ENCODE assay signal across 30 mouse cellular contexts in the genomic region with DNA sequence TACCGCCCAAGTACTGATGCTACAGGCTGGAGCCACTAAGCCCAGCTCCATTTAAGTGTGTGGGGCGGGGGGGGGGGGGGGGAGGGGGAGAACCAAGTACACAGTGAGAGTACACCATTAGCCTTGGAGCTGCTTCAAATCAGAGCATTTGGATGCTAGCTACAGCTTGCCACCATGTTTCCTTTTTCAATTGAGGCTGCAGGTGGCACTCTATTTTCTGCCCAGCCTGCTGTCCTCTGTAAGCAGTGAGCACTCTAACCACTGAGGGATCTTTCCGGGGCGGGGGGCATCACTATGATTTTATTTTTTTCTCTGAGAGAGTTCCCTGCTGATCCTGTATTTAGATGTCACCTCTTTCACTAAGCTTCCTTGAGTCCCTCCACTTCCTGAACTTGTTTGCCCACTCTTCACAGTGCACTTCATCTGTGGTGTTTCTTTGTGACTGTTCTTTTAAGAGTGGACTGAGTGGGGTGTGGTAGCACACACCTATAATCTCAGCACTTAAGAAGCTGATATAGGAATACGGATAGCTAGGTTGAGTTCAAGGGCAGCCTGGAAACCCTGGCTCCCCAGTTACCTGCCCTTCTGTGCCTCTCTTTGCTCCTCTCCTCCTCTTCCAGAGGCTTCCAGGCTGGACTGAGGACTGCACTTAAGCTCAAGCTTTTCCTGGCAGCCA. TPM values are rescaled to one million over a fixed set of nuclear protein-coding genes. Genes with fewer than 3 reads are reported as not detected.
DNase-seq lines count a peak whose midpoint lies in the region; ATAC-seq and TF ChIP-seq lines count a peak whose summit lies in the region.
"Had no signal": no experiment of that assay in that cellular context is flagged by ENCODE, and none has a peak within 500 bp of the region (broad histone marks: within the 10 kb centered on the region; RNA-seq: fewer than 3 reads in every experiment).

No protein-coding gene starts in this region.

- no peak for TF ChIP-seq CTCF in forebrain, postnatal 0 days (IDR thresholded peaks at IDR 0.05; ENCODE audit: low read depth)
- TF ChIP-seq CTCF in left cerebral cortex, adult 2 months (IDR thresholded peaks at IDR 0.05) = no peak
- no peak for TF ChIP-seq CTCF in lung, postnatal 0 days (IDR thresholded peaks at IDR 0.05)
- TF ChIP-seq CTCF in stomach, postnatal 0 days (IDR thresholded peaks at IDR 0.05; ENCODE audit: low read depth) = no peak

- no peaks in the 10 kb centered on the region for H3K4me1 ChIP-seq in forebrain, postnatal 0 days (ENCODE audit: insufficient read depth)
- no peaks in the 10 kb centered on the region for H3K4me1 ChIP-seq in forebrain, embryonic 11.5 days (replicated peaks; ENCODE audit: control insufficient read depth, insufficient read depth, low read length)
- H3K4me1 ChIP-seq in lung, postnatal 0 days (ENCODE audit: insufficient read depth, low read depth, low read length) = no peaks in the 10 kb centered on the region
- H3K4me1 ChIP-seq in stomach, postnatal 0 days (replicated peaks; ENCODE audit: control insufficient read depth, insufficient read depth) = no peaks in the 10 kb centered on the region
- H3K4me1 ChIP-seq: embryonic facial prominence, embryonic 13.5 days; hindbrain, embryonic 12.5 days had no signal

- no peak for DNase-seq in forebrain, postnatal 0 days
- no peak for DNase-seq in forebrain, embryonic 11.5 days (ENCODE audit: low spot score)
- no peak for DNase-seq in left cerebral cortex, adult 2 months (ENCODE audit: extremely low spot score in 1 of 2, low spot score in 2 of 2)
- no peak for DNase-seq in left cerebral cortex, postnatal 10 days (ENCODE audit: extremely low spot score in 1 of 2, low spot score in 2 of 2)
- DNase-seq in lung, postnatal 0 days (ENCODE audit: low spot score) = peak; percentile 60
- no peak for DNase-seq in lung, postnatal 36 days
- DNase-seq in stomach, postnatal 0 days (ENCODE audit: low spot score) = no peak
- DNase-seq in adrenal gland, adult 8-10 months = no peak
- DNase-seq: adrenal gland, postnatal 10 days; adrenal gland, postnatal 36 days; cerebellum, adult 11 months; cerebellum, adult 2 months; cerebellum, adult 9-11 months; cerebellum, postnatal 25 days; embryo, embryonic 11 days; gastrocnemius, postnatal 10 days; gastrocnemius, postnatal 36 days; heart, adult 2 months had no signal

- H3K4me3 ChIP-seq in forebrain, postnatal 0 days (ENCODE audit: low read depth, low read length) = no peak overlapping the region
- H3K4me3 ChIP-seq in forebrain, embryonic 11.5 days (ENCODE audit: low read depth, low read length) = no peak overlapping the region
- no peak overlapping the region for H3K4me3 ChIP-seq in left cerebral cortex, adult 2 months
- no peak overlapping the region for H3K4me3 ChIP-seq in lung, postnatal 0 days (ENCODE audit: low read depth, low read length)
- H3K4me3 ChIP-seq in stomach, postnatal 0 days (ENCODE audit: low read depth, low read length) = no peak overlapping the region
- H3K4me3 ChIP-seq: embryonic facial prominence, embryonic 10.5 days; embryonic facial prominence, embryonic 13.5 days; erythroblast, embryonic 14.5 days; forebrain, embryonic 13.5 days; heart, adult 2 months; heart, embryonic 10.5 days; hindbrain, embryonic 12.5 days; hindbrain, embryonic 15.5 days had no signal

- ATAC-seq in forebrain, postnatal 0 days = peak; percentile 12; the same call in 1 of the 2 replicates
- no peak for ATAC-seq in forebrain, embryonic 11.5 days (replicated peaks; ENCODE audit: low FRiP score)
- ATAC-seq in lung, postnatal 0 days = peak; percentile 78
- peak; percentile 69; the same call in 1 of the 2 replicates for ATAC-seq in stomach, postnatal 0 days (ENCODE audit: low FRiP score, low TSS enrichment)
- ATAC-seq: activated CD4-positive, CD25-positive, alpha-beta regulatory T cell, adult 4 months; forebrain, embryonic 13.5 days; forebrain, embryonic 16.5 days had no signal

- no peaks in the 10 kb centered on the region for H3K27me3 ChIP-seq in forebrain, postnatal 0 days (ENCODE audit: insufficient read depth, low read length)
- H3K27me3 ChIP-seq in forebrain, embryonic 11.5 days (ENCODE audit: control insufficient read depth, insufficient read depth, low read length) = no peaks in the 10 kb centered on the region
- no peaks in the 10 kb centered on the region for H3K27me3 ChIP-seq in lung, postnatal 0 days (replicated peaks; ENCODE audit: insufficient read depth, low read length)
- H3K27me3 ChIP-seq in stomach, postnatal 0 days (ENCODE audit: control insufficient read depth, insufficient read depth, low read length) = no peaks in the 10 kb centered on the region
- H3K27me3 ChIP-seq: embryonic facial prominence, embryonic 13.5 days; forebrain, embryonic 13.5 days; hindbrain, embryonic 15.5 days had no signal

- 61% methylated on average over 5 of the region's 5 CpGs for WGBS in forebrain, postnatal 0 days
- 89% methylated on average over 4 of the region's 5 CpGs for WGBS in forebrain, embryonic 11.5 days
- WGBS in lung, postnatal 0 days = 40% methylated on average over 5 of the region's 5 CpGs
- 39% methylated on average over 5 of the region's 5 CpGs for WGBS in stomach, postnatal 0 days

- no peak overlapping the region for H3K27ac ChIP-seq in forebrain, postnatal 0 days (ENCODE audit: low read depth, low read length)
- no peak overlapping the region for H3K27ac ChIP-seq in forebrain, embryonic 11.5 days (ENCODE audit: low read depth, low read length)
- H3K27ac ChIP-seq in left cerebral cortex, adult 2 months = peak overlapping the region; percentile 63; the same call in 1 of the 2 replicates
- H3K27ac ChIP-seq in lung, postnatal 0 days (ENCODE audit: low read length) = no peak overlapping the region
- H3K27ac ChIP-seq in stomach, postnatal 0 days (replicated peaks) = no peak overlapping the region
- H3K27ac ChIP-seq: embryonic facial prominence, embryonic 10.5 days; embryonic facial prominence, embryonic 13.5 days; forebrain, embryonic 13.5 days; heart, adult 2 months; heart, embryonic 10.5 days; hindbrain, embryonic 12.5 days; hindbrain, embryonic 15.5 days had no signal

- H3K4me2 ChIP-seq in forebrain, postnatal 0 days (ENCODE audit: low read depth) = no peak overlapping the region
- H3K4me2 ChIP-seq in forebrain, embryonic 11.5 days (ENCODE audit: low read depth, low read length, severe bottlenecking) = no peak overlapping the region
- no peak overlapping the region for H3K4me2 ChIP-seq in lung, postnatal 0 days (replicated peaks; ENCODE audit: low read depth, low read length)
- H3K4me2 ChIP-seq in stomach, postnatal 0 days (replicated peaks; ENCODE audit: low read depth) = no peak overlapping the region
- H3K4me2 ChIP-seq: embryonic facial prominence, embryonic 13.5 days; forebrain, embryonic 13.5 days; hindbrain, embryonic 12.5 days; hindbrain, embryonic 15.5 days had no signal

- no peaks in the 10 kb centered on the region for H3K36me3 ChIP-seq in forebrain, postnatal 0 days (ENCODE audit: insufficient read depth)
- H3K36me3 ChIP-seq in forebrain, embryonic 11.5 days (ENCODE audit: control insufficient read depth, insufficient read depth, low read length) = no peaks in the 10 kb centered on the region
- H3K36me3 ChIP-seq in lung, postnatal 0 days (ENCODE audit: insufficient read depth, low read length) = no peaks in the 10 kb centered on the region
- no peaks in the 10 kb centered on the region for H3K36me3 ChIP-seq in stomach, postnatal 0 days (ENCODE audit: control insufficient read depth, insufficient read depth, low read length)
- H3K36me3 ChIP-seq: embryonic facial prominence, embryonic 10.5 days; embryonic facial prominence, embryonic 13.5 days; hindbrain, embryonic 12.5 days; hindbrain, embryonic 15.5 days had no signal

- H3K9me3 ChIP-seq in forebrain, postnatal 0 days (ENCODE audit: low read length) = no peaks in the 10 kb centered on the region
- H3K9me3 ChIP-seq in forebrain, embryonic 11.5 days (ENCODE audit: control insufficient read depth, low read length) = no peaks in the 10 kb centered on the region
- H3K9me3 ChIP-seq in lung, postnatal 0 days (ENCODE audit: low read length) = no peaks in the 10 kb centered on the region
- H3K9me3 ChIP-seq in stomach, postnatal 0 days (ENCODE audit: control insufficient read depth, low read length) = no peaks in the 10 kb centered on the region
- H3K9me3 ChIP-seq: embryonic facial prominence, embryonic 10.5 days; embryonic facial prominence, embryonic 13.5 days; forebrain, embryonic 13.5 days; heart, embryonic 10.5 days; hindbrain, embryonic 12.5 days; hindbrain, embryonic 15.5 days had no signal

- intact Hi-C loops in left cerebral cortex, adult 2 months (cut with DNase I) = no loop called here
- intact Hi-C loops in left cerebral cortex, postnatal 10 days (cut with DNase I) = no loop called here

- no peak overlapping the region for H3K9ac ChIP-seq in forebrain, postnatal 0 days
- no peak overlapping the region for H3K9ac ChIP-seq in forebrain, embryonic 11.5 days (ENCODE audit: low read length)
- no peak overlapping the region for H3K9ac ChIP-seq in lung, postnatal 0 days (replicated peaks; ENCODE audit: low read depth)
- no peak overlapping the region for H3K9ac ChIP-seq in stomach, postnatal 0 days (ENCODE audit: low read length)
- H3K9ac ChIP-seq: embryonic facial prominence, embryonic 13.5 days; forebrain, embryonic 13.5 days; hindbrain, embryonic 12.5 days; hindbrain, embryonic 15.5 days had no signal

- no peak for TF ChIP-seq EP300 in lung, postnatal 0 days (IDR thresholded peaks at IDR 0.05)
- no peak for TF ChIP-seq EP300 in stomach, postnatal 0 days (optimal IDR thresholded peaks at IDR 0.05)

RNA-seq across cellular contexts. Expression of a gene that starts 7.9 kb away (rescaled TPM):
- total RNA-seq in forebrain, postnatal 0 days (2014; rRNA removed) = 201 and 252 TPM in 2 replicates
- 185 and 189 TPM in 2 replicates for polyA plus RNA-seq in forebrain, postnatal 0 days (2015; fragmentation: Nextera tagmentation; extraction: Ambion mirVana)
- 11.3 and 15.6 TPM in 2 replicates for polyA plus RNA-seq in forebrain, embryonic 11.5 days (2014; fragmentation: Nextera tagmentation; extraction: Ambion mirVana)
- total RNA-seq in left cerebral cortex, adult 2 months (2021) = 100 to 1,000 TPM; 259 to 287 TPM
- total RNA-seq in left cerebral cortex, postnatal 10 days (2021) = 100 to 1,000 TPM; 220 to 233 TPM
- polyA plus RNA-seq in lung, postnatal 0 days (2015; fragmentation: Nextera tagmentation; extraction: Ambion mirVana) = 6.2 and 8.2 TPM in 2 replicates
- 19.4 and 20.7 TPM in 2 replicates for polyA plus RNA-seq in stomach, postnatal 0 days (2015; fragmentation: Nextera tagmentation; extraction: Ambion mirVana)
- total RNA-seq in adrenal gland, adult 8-10 months (2022) = 1 to 10 TPM; 1.6 to 3.5 (median 2.8) TPM
- total RNA-seq: common myeloid progenitor, adult 5-6 weeks; granulocyte monocyte progenitor cell, adult 5-6 weeks; hematopoietic stem cell, adult 5-6 weeks had no signal

RNA-seq across cellular contexts. Expression of a gene that starts 26.8 kb away (rescaled TPM):
- 49.5 and 59.4 TPM in 2 replicates for total RNA-seq in forebrain, postnatal 0 days (2014; rRNA removed)
- polyA plus RNA-seq in forebrain, postnatal 0 days (2015; fragmentation: Nextera tagmentation; extraction: Ambion mirVana) = 54.3 and 60.3 TPM in 2 replicates
- 48.0 and 56.0 TPM in 2 replicates for polyA plus RNA-seq in forebrain, embryonic 11.5 days (2014; fragmentation: Nextera tagmentation; extraction: Ambion mirVana)
- total RNA-seq in left cerebral cortex, adult 2 months (2021) = 10 to 100 TPM; 36.5 to 41.2 TPM
- total RNA-seq in left cerebral cortex, postnatal 10 days (2021) = 10 to 100 TPM; 40.9 to 43.6 TPM
- polyA plus RNA-seq in lung, postnatal 0 days (2015; fragmentation: Nextera tagmentation; extraction: Ambion mirVana) = 18.1 and 21.3 TPM in 2 replicates
- polyA plus RNA-seq in stomach, postnatal 0 days (2015; fragmentation: Nextera tagmentation; extraction: Ambion mirVana) = 16.4 and 18.4 TPM in 2 replicates
- 10 to 100 TPM; 41.4 to 48.0 (median 45.2) TPM for total RNA-seq in adrenal gland, adult 8-10 months (2022)

RNA-seq across cellular contexts. Expression of a gene that starts 26.9 kb away (rescaled TPM):
- 156 and 190 TPM in 2 replicates for total RNA-seq in forebrain, postnatal 0 days (2014; rRNA removed)
- 248 and 283 TPM in 2 replicates for polyA plus RNA-seq in forebrain, postnatal 0 days (2015; fragmentation: Nextera tagmentation; extraction: Ambion mirVana)
- 190 and 204 TPM in 2 replicates for polyA plus RNA-seq in forebrain, embryonic 11.5 days (2014; fragmentation: Nextera tagmentation; extraction: Ambion mirVana)
- total RNA-seq in left cerebral cortex, adult 2 months (2021) = 100 to 1,000 TPM; 217 to 242 TPM
- 100 to 1,000 TPM; 216 to 217 TPM for total RNA-seq in left cerebral cortex, postnatal 10 days (2021)
- polyA plus RNA-seq in lung, postnatal 0 days (2015; fragmentation: Nextera tagmentation; extraction: Ambion mirVana) = 146 and 159 TPM in 2 replicates
- polyA plus RNA-seq in stomach, postnatal 0 days (2015; fragmentation: Nextera tagmentation; extraction: Ambion mirVana) = 224 and 230 TPM in 2 replicates
- total RNA-seq in adrenal gland, adult 8-10 months (2022) = 100 to 1,000 TPM; 308 to 467 (median 370) TPM

RNA-seq across cellular contexts. Expression of a gene that starts 30.8 kb away (rescaled TPM):
- total RNA-seq in forebrain, postnatal 0 days (2014; rRNA removed) = 106 and 120 TPM in 2 replicates
- 222 and 224 TPM in 2 replicates for polyA plus RNA-seq in forebrain, postnatal 0 days (2015; fragmentation: Nextera tagmentation; extraction: Ambion mirVana)
- 247 and 256 TPM in 2 replicates for polyA plus RNA-seq in forebrain, embryonic 11.5 days (2014; fragmentation: Nextera tagmentation; extraction: Ambion mirVana)
- 100 to 1,000 TPM in 1 of 2 experiments, 10 to 100 TPM in 1; 99.8 to 115 TPM for total RNA-seq in left cerebral cortex, adult 2 months (2021)
- total RNA-seq in left cerebral cortex, postnatal 10 days (2021) = 100 to 1,000 TPM; 146 to 150 TPM
- polyA plus RNA-seq in lung, postnatal 0 days (2015; fragmentation: Nextera tagmentation; extraction: Ambion mirVana) = 193 and 200 TPM in 2 replicates
- polyA plus RNA-seq in stomach, postnatal 0 days (2015; fragmentation: Nextera tagmentation; extraction: Ambion mirVana) = 151 and 155 TPM in 2 replicates
- 100 to 1,000 TPM; 136 to 235 (median 166) TPM for total RNA-seq in adrenal gland, adult 8-10 months (2022)

Comparison
In these comparisons a context has a peak if more than half of its experiments do, and no peak if none do; other contexts are left out.
1. RNA of a gene that starts 7.9 kb away (total RNA-seq): 259 to 287 TPM in left cerebral cortex, adult 2 months, 201 to 252 TPM in forebrain, postnatal 0 days and 220 to 233 TPM in left cerebral cortex, postnatal 10 days; 1.6 to 3.5 TPM in adrenal gland, adult 8-10 months; every median in the first group is over 10 times any median in the second.